Mouse (Mus musculus): Measurements from ENCODE around the gene Efl1.

GRCm38 (mm10) chr7:82821501-82821900 lies 173.1 kb downstream of the Efl1 start:
- TF ChIP-seq CTCF (IDR thresholded peaks at IDR 0.05; ENCODE audit: low read depth, low read length) (no peak), POLR2A (IDR thresholded peaks at IDR 0.05; ENCODE audit: borderline replicate concordance, low read depth, low read length) (no peak)

All from bone marrow macrophage, adult 2 months (primary cell).